Mouse (Mus musculus) NIH3T3 (cell line): ENCODE measurements around the gene 2610044O15Rik8.

Experiments
- DNase-seq: peaks from one replicate; pipeline ENCODE4 v3.0.0-alpha.2; 2012; ENCODE audit warnings: low read depth

Gene 2610044O15Rik8

DNA sequence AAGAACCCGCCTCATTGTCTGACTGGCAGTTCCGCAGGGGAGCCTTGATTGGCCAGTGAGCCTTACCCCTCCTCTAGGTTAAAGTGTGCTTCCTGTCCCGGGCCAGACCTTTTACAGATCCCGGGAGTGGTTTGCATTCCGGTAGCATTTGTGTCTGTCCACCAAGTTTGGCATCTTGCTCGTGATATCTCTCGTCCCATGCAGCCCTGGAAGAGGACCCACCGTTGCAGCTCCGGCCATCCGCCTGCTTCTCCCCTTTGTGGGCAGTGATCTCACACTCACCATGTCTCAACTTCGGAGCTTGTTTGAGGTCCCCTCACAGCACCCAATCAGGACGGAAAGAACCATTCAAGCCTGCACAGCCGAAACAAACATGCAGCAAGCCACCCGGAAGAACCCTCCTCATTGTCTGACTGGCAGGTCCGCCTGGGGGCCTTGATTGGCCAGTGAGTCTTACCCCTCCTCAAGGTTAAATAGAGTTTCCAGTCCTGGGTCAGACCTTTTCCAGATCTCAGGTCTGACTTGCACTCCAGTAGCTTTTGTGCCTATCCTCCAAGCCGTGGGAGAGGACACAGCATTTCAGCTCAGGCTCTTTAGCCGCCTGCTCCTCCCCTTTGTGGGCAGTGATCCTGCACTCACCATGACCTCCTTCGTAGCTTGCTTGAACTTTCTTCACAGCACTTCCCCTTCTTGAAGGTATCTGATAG is at the start of gene 2610044O15Rik8:
TSS of gene 2610044O15Rik8 (minus strand) at position 380 of the 707 bp plus-strand sequence.
- DNase-seq: peak; percentile 87

DNA sequence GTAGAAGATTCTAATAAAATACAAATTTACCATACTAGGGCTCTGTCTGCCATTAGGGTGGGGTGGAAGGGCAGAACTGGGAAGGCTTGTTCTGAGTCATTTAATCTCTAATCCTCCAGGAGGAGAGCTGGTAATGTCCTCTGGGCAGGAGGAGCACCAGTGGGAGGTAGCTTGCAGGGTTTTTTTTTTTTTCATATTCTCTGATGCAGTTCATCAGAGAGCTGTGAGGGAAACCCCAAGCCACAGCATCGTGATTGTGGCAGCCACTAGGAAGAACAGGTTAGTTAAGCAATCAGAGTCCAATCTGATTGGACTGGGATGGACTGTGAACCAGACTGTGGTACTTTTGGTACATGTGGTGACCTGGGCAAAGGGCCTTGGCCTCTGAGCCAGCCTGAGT is 31.7 kb upstream of the 2610044O15Rik8 start:
- no peak for DNase-seq

DNA sequence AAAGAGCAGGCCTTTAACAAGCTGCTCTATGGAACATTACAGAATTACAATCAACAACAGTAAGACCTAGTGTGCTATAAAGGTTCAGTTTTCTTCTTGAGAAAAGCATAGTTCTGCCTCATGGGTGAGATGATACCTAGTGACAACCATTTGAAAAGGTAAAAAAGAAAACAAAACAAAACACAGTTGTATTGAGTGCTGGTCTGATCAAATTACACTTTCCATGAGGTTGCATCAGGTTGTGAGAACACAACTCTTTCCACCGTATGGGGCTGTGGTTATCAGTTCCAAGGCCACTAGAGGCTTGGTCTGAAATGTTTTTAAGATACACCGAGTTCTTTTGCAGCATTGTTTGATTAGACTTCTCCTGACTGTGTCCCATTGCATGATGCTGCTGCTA is 30.1 kb upstream of the 2610044O15Rik8 start:
- DNase-seq: peak; percentile 41

DNA sequence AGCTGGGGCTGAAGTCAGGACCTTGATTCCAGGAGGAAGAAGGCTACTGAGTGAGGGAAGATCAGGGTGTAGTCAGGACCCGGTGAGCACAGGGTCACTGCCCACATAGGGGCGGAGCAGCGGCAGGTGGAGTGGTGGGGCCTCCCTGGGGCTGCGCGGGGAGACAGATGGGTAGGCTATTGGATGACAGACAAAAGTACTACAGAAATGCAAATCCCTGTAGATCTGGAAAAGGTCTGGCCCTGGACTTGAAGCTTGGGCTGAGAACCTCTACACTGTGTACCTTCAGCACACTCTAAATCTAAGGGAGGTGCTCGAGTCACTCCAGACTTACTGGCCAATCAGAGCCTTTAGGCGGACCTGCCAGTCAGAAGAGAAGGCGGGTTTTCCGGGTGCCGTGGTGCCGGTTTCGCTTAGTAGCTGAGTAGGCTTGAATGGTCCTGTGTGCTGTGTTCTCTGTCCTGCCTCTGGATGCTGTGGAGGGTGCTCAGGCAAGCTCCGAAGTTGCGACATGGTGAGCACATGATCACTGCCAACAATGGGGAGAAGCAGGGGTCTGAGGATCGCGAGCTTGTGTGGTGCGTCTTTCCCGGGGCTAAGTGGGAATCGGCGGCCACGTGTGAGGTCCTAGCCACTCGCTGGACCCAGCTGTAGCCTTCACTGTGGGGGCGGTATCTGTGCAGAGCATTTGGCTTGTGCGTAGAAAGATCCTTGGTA is 29.2 kb upstream of the 2610044O15Rik8 start:
- peak; percentile 80 for DNase-seq

DNA sequence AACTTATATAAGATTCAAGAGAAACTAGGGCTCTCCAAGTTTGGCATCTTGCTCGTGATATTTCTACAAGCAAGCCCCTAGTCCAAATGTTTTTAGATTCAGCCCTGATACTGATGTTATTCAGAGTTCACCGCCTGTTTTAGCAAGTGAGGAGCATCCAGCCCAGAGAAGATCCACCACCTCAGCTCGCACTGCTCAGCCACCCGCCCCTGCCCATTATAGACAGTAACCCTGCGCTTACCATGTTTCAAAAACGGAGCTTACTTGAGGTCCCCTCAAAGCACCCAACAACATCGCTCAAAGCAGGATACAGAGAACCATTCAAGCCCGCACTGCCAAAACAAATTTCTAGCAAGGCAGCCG is 561 bp downstream of the 2610044O15Rik8 start:
- DNase-seq: no peak
